Mouse (Mus musculus): ENCODE results near the gene Phf5a. TPM values are rescaled to one million over a fixed set of nuclear protein-coding genes. Genes with fewer than 3 reads are reported as not detected.

Gene Phf5a
- total RNA-seq, 2 experiments from 2014 or later = 83.2 to 123 TPM

- ATAC-seq (replicated peaks; ENCODE audit: poor library complexity) = peak; percentile 97
These were observed 40.4 kb downstream of the Phf5a start for GRCm38 (mm10) chr15:81831136-81831825.

- ATAC-seq (replicated peaks; ENCODE audit: poor library complexity) = no peak
These were observed 41.2 kb downstream of the Phf5a start for GRCm38 (mm10) chr15:81830530-81830929.

- no peak for ATAC-seq (replicated peaks; ENCODE audit: poor library complexity)
These were observed 42.5 kb downstream of the Phf5a start for GRCm38 (mm10) chr15:81829208-81829580.

GRCm38 (mm10) chr15:81828426-81829207, 43.1 kb downstream of the Phf5a start:
- ATAC-seq (replicated peaks; ENCODE audit: poor library complexity) = no peak

- no peak for ATAC-seq (replicated peaks; ENCODE audit: poor library complexity)
These were observed 46.9 kb downstream of the Phf5a start for GRCm38 (mm10) chr15:81824832-81825231.

- no peak for ATAC-seq (replicated peaks; ENCODE audit: poor library complexity)
These were observed 49.1 kb downstream of the Phf5a start for GRCm38 (mm10) chr15:81822631-81823030.

GRCm38 (mm10) chr15:81818404-81818803, 53.3 kb downstream of the Phf5a start:
- ATAC-seq (replicated peaks; ENCODE audit: poor library complexity) = no peak

- no peak for ATAC-seq (replicated peaks; ENCODE audit: poor library complexity)
These were observed 56.9 kb downstream of the Phf5a start for GRCm38 (mm10) chr15:81814716-81815370.

Other genes starting within 250 kb of the Phf5a start
- 17.3 and 19.9 TPM in 2 replicates for gene L3mbtl2, start 208.0 kb downstream of the Phf5a start, total RNA-seq (2015)
- gene L3mbtl2, start 208.0 kb downstream of the Phf5a start, total RNA-seq (2017) = 30.9 and 35.1 TPM in 2 replicates
- gene Chadl, start 174.6 kb downstream of the Phf5a start, total RNA-seq (2015) = 0.57 and 0.59 TPM in 2 replicates
- gene Chadl, start 174.6 kb downstream of the Phf5a start, total RNA-seq (2017) = not detected in 2 replicates
- 19.3 and 20.5 TPM in 2 replicates for gene Zc3h7b, start 126.9 kb downstream of the Phf5a start, total RNA-seq (2015)
- 16.0 and 17.8 TPM in 2 replicates for gene Zc3h7b, start 126.9 kb downstream of the Phf5a start, total RNA-seq (2017)
- gene Rangap1, start 126.4 kb downstream of the Phf5a start, total RNA-seq (2015) = 44.1 and 46.9 TPM in 2 replicates
- 106 and 129 TPM in 2 replicates for gene Rangap1, start 126.4 kb downstream of the Phf5a start, total RNA-seq (2017)
- 4.9 and 5.1 TPM in 2 replicates for gene Tef, start 69.5 kb downstream of the Phf5a start, total RNA-seq (2015)
- gene Tef, start 69.5 kb downstream of the Phf5a start, total RNA-seq (2017) = 10.4 and 11.0 TPM in 2 replicates
- 33.9 and 36.3 TPM in 2 replicates for gene Tob2, start 13.1 kb downstream of the Phf5a start, total RNA-seq (2015)
- 19.8 and 21.2 TPM in 2 replicates for gene Tob2, start 13.1 kb downstream of the Phf5a start, total RNA-seq (2017)
- gene Aco2, start 398 bp upstream of the Phf5a start, total RNA-seq (2015) = 77.3 and 90.7 TPM in 2 replicates
- gene Aco2, start 398 bp upstream of the Phf5a start, total RNA-seq (2017) = 122 and 130 TPM in 2 replicates
- gene Polr3h, start 54.3 kb upstream of the Phf5a start, total RNA-seq (2015) = 14.0 and 17.1 TPM in 2 replicates
- gene Polr3h, start 54.3 kb upstream of the Phf5a start, total RNA-seq (2017) = 37.6 and 37.7 TPM in 2 replicates
- gene Csdc2, start 64.8 kb upstream of the Phf5a start, total RNA-seq (2015) = not detected in 2 replicates
- gene Csdc2, start 64.8 kb upstream of the Phf5a start, total RNA-seq (2017) = not detected in 2 replicates
- gene Pmm1, start 89.0 kb upstream of the Phf5a start, total RNA-seq (2015) = 22.9 and 23.0 TPM in 2 replicates
- gene Pmm1, start 89.0 kb upstream of the Phf5a start, total RNA-seq (2017) = 13.2 and 17.0 TPM in 2 replicates
- not detected in 2 replicates for gene 1700029P11Rik, start 108.6 kb upstream of the Phf5a start, total RNA-seq (2015)
- not detected in 2 replicates for gene 1700029P11Rik, start 108.6 kb upstream of the Phf5a start, total RNA-seq (2017)
- 75.3 and 108 TPM in 2 replicates for gene Xrcc6, start 115.9 kb upstream of the Phf5a start, total RNA-seq (2015)
- gene Xrcc6, start 115.9 kb upstream of the Phf5a start, total RNA-seq (2017) = 135 and 249 TPM in 2 replicates
- 32.6 and 38.4 TPM in 2 replicates for gene Desi1, start 162.0 kb upstream of the Phf5a start, total RNA-seq (2015)
- 7.1 and 9.2 TPM in 2 replicates for gene Desi1, start 162.0 kb upstream of the Phf5a start, total RNA-seq (2017)
- gene Snu13, start 175.7 kb upstream of the Phf5a start, total RNA-seq (2015) = 235 and 245 TPM in 2 replicates
- gene Snu13, start 175.7 kb upstream of the Phf5a start, total RNA-seq (2017) = 201 and 202 TPM in 2 replicates
- not detected in 2 replicates for gene 4930407I10Rik, start 187.2 kb upstream of the Phf5a start, total RNA-seq (2015)
- not detected in 2 replicates for gene 4930407I10Rik, start 187.2 kb upstream of the Phf5a start, total RNA-seq (2017)
- gene Mei1, start 198.1 kb upstream of the Phf5a start, total RNA-seq (2015) = not detected in 2 replicates
- not detected in 2 replicates for gene Mei1, start 198.1 kb upstream of the Phf5a start, total RNA-seq (2017)

All from megakaryocyte progenitor cell, adult 5-6 weeks (primary cell).